Mouse (Mus musculus) limb, embryonic 12.5 days (tissue): ENCODE results near the gene Ltbp4. TPM values are rescaled to one million over a fixed set of nuclear protein-coding genes. Genes with fewer than 3 reads are reported as not detected.

ENCODE experiments used
- ATAC-seq: fragments of 200-750 bp; cut with Nextera tagmentation; 2 replicates; pipeline ENCODE4 v1.8.0; 2017; ENCODE audit warnings: low read depth, moderate TSS enrichment; ENCODE audit not compliant: insufficient number of reproducible peaks, insufficient read depth, low FRiP score, low TSS enrichment
- H3K27ac ChIP-seq: fragments of 300-500 bp; sonication (generic); 2 replicates; pipeline ENCODE4 v1.5.1; 2016; ENCODE audit warnings: mild to moderate bottlenecking, moderate library complexity
- H3K27me3 ChIP-seq: fragments of 300-500 bp; sonication (generic); 2 replicates; pipeline ENCODE4 v1.6.1; 2016; ENCODE audit warnings: mild to moderate bottlenecking, moderate library complexity
- H3K36me3 ChIP-seq: fragments of 300-500 bp; sonication (generic); 2 replicates; pipeline ENCODE4 v1.6.1; 2016; ENCODE audit warnings: mild to moderate bottlenecking, moderate library complexity
- H3K4me1 ChIP-seq: fragments of 300-500 bp; sonication (generic); replicated peaks from 2 replicates; pipeline ENCODE4 v1.6.1; 2016
- H3K4me2 ChIP-seq: fragments of 300-500 bp; sonication (generic); 2 replicates; pipeline ENCODE4 v1.6.1; 2016; ENCODE audit warnings: mild to moderate bottlenecking, moderate library complexity
- H3K4me3 ChIP-seq: fragments of 300-500 bp; sonication (generic); replicated peaks from 2 replicates; pipeline ENCODE4 v1.5.1; 2016; ENCODE audit warnings: mild to moderate bottlenecking
- H3K9ac ChIP-seq: fragments of 300-500 bp; sonication (generic); replicated peaks from 2 replicates; pipeline ENCODE4 v1.6.1; 2016; ENCODE audit warnings: mild to moderate bottlenecking, moderate library complexity
- H3K9me3 ChIP-seq: fragments of 300-500 bp; sonication (generic); 2 replicates; pipeline ENCODE4 v1.6.1; 2016; ENCODE audit warnings: mild to moderate bottlenecking, moderate library complexity
- WGBS: fragments of 180-500 bp; shearing (Covaris S2); methylation state at CpG from one replicate; pipeline ENCODE4 v1.1.7; 2016; 5-methylcytosine and 5-hydroxymethylcytosine counted together
- polyA plus RNA-seq: library from polyadenylated mRNA; unstranded; fragments of >200 nt; fragmentation: Nextera tagmentation; extraction: Ambion mirVana; gene quantifications from 2 replicates; pipeline ENCODE4 v1.2.1, GENCODE M21; 2016

Gene Ltbp4
- polyA plus RNA-seq, 1 experiment from 2014 or later: 15.8 TPM

GRCm38 (mm10) chr7:27333316-27333941 is 4.1 kb downstream of the Ltbp4 start:
- H3K4me2 ChIP-seq: peak overlapping the region; percentile 93
- H3K27me3 ChIP-seq: peaks cover 92% of the 10 kb centered on the region
- WGBS: 1% methylated on average over 38 of the region's 77 CpGs
- no peaks in the 10 kb centered on the region for H3K9me3 ChIP-seq
- no peak for ATAC-seq
- no peaks in the 10 kb centered on the region for H3K36me3 ChIP-seq
- peak overlapping the region; percentile 50 for H3K4me3 ChIP-seq
- no peak overlapping the region for H3K27ac ChIP-seq
- H3K4me1 ChIP-seq: peaks cover 66% of the 10 kb centered on the region
- H3K9ac ChIP-seq: peak overlapping the region; percentile 60

- Histone ChIP-seq H3K4me2 (peak overlapping the region; percentile 93), H3K36me3 (no peaks in the 10 kb centered on the region), H3K9ac (peak overlapping the region; percentile 60), H3K27me3 (peaks cover 92% of the 10 kb centered on the region), H3K4me1 (peaks cover 62% of the 10 kb centered on the region), H3K4me3 (peak overlapping the region; percentile 50), H3K9me3 (no peaks in the 10 kb centered on the region), H3K27ac (no peak overlapping the region)
- WGBS: 1% methylated on average over 33 of the region's 39 CpGs
- no peak for ATAC-seq
Measured at GRCm38 (mm10) chr7:27332353-27333199, 4.9 kb downstream of the Ltbp4 start.

- 0 out of 2 replicates have a peak overlapping the region, but pooled peaks have one; percentile 44 for H3K4me3 ChIP-seq
- H3K9ac ChIP-seq: no peak overlapping the region
- H3K36me3 ChIP-seq: no peaks in the 10 kb centered on the region
- H3K9me3 ChIP-seq: no peaks in the 10 kb centered on the region
- peak overlapping the region; percentile 93; the same call in 1 of the 2 replicates for H3K4me2 ChIP-seq
- peaks cover 56% of the 10 kb centered on the region for H3K4me1 ChIP-seq
- 7% methylated on average over 8 of the region's 8 CpGs for WGBS
- H3K27me3 ChIP-seq: peaks cover 92% of the 10 kb centered on the region
- no peak overlapping the region for H3K27ac ChIP-seq
- ATAC-seq: no peak
Measured at GRCm38 (mm10) chr7:27331854-27332253, 5.6 kb downstream of the Ltbp4 start.

DNA sequence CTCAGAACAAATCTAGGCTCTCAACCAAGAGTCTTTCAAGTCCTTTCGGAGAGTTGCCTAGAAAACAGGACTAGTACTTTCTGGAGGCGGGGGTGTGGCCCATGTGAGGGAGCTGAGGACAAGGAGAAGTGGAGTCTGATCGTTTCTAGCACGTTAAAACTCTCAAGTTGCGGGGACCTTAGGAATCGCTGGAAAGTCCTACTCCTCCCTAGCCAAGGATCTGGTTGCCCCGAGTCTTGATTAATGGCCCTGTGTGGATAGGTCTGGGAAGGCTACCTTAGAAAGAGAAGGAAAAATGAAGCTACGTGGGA is 6.0 kb downstream of the Ltbp4 start:
- Histone ChIP-seq H3K9ac (no peak overlapping the region), H3K27me3 (peaks cover 96% of the 10 kb centered on the region), H3K4me1 (peaks cover 56% of the 10 kb centered on the region), H3K36me3 (no peaks in the 10 kb centered on the region), H3K4me2 (peak overlapping the region; percentile 64), H3K4me3 (peak overlapping the region; percentile 44), H3K27ac (no peak overlapping the region), H3K9me3 (no peaks in the 10 kb centered on the region)
- ATAC-seq: no peak
- WGBS: 4% methylated on average over 8 of the region's 8 CpGs

DNA sequence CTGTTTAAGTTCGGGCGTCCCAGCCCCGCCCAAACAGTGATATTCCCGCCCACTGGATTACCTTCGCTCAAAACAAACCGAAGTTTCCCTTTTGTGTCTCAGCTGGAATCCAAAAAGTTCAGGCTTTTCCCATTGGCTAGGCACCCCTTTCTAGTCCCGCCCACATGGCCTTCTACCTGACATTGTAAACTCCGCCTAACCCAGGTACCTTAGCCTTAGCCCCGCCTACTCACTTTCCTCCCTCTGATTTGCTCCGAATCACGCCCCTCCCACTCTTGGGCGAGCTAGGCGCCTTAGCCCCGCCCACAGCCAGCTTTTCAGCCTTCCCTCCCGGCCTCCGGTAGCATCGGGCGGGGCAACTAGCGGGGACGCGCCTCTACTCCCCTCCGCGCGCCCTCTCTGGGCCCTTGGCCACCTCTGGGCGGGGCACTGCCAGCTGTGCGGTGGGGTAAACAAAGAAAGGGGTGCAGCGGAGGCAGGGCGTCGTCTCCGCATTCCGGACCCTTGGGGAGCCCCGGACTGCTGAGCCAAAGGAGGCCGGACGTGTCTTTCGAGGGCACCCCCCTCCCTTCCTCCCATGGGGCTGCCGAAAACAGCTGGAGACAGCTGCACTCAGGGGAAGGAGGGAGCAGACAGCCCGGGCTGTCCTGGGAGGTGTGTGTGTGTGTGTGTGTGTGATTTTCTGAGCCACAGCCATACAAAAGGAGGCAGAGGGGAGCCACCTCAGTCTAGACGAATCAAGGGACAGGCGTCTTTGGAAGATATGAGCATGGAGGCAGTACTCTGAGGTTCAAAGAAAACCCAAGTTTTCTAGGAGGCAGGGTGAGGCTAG is 6.6 kb downstream of the Ltbp4 start:
- peak overlapping the region; percentile 64 for H3K4me2 ChIP-seq
- no peaks in the 10 kb centered on the region for H3K36me3 ChIP-seq
- no peaks in the 10 kb centered on the region for H3K9me3 ChIP-seq
- no peak overlapping the region for H3K27ac ChIP-seq
- no peak for ATAC-seq
- H3K4me1 ChIP-seq: peaks cover 61% of the 10 kb centered on the region
- H3K9ac ChIP-seq: 0 out of 2 replicates have a peak overlapping the region, but pooled peaks have one; percentile 24
- H3K27me3 ChIP-seq: peaks cover 97% of the 10 kb centered on the region
- H3K4me3 ChIP-seq: peak overlapping the region; percentile 44
- WGBS: 1% methylated on average over 39 of the region's 39 CpGs

DNA sequence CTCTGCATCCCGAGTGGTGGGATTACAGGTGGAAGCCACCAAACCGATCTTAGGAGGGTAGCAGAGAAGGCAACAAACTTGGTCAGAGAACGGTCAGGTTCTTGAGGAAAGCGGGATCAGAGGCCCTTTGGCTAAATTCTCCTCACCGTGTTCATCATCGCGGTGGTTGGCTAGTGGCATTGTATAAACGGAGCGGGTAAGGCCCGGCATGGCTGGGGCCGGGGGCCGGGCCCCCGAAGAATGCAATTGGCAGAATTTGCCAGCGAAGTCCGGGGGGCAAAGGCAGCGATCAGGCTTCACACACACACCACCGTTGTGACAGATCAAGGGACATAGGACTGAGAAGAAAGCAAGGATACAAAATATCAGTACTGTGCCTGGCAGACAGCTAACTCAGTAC is 7.5 kb downstream of the Ltbp4 start:
- Histone ChIP-seq H3K9me3 (no peaks in the 10 kb centered on the region), H3K9ac (no peak overlapping the region), H3K27me3 (peaks cover 100% of the 10 kb centered on the region), H3K4me1 (peaks cover 61% of the 10 kb centered on the region), H3K4me3 (peak overlapping the region; percentile 44), H3K27ac (no peak overlapping the region), H3K36me3 (no peaks in the 10 kb centered on the region), H3K4me2 (peak overlapping the region; percentile 64; the same call in 1 of the 2 replicates)
- no peak for ATAC-seq
- WGBS: 25% methylated on average over 17 of the region's 17 CpGs

GRCm38 (mm10) chr7:27329326-27329947 is 8.1 kb downstream of the Ltbp4 start:
- no peak for ATAC-seq
- Histone ChIP-seq H3K4me2 (peak overlapping the region; percentile 53), H3K4me3 (peak overlapping the region; percentile 44), H3K9ac (no peak overlapping the region; the same call in 1 of the 2 replicates), H3K27ac (no peak overlapping the region), H3K4me1 (peaks cover 57% of the 10 kb centered on the region), H3K9me3 (no peaks in the 10 kb centered on the region), H3K36me3 (no peaks in the 10 kb centered on the region), H3K27me3 (peaks cover 100% of the 10 kb centered on the region)
- 3% methylated on average over 45 of the region's 45 CpGs for WGBS

DNA sequence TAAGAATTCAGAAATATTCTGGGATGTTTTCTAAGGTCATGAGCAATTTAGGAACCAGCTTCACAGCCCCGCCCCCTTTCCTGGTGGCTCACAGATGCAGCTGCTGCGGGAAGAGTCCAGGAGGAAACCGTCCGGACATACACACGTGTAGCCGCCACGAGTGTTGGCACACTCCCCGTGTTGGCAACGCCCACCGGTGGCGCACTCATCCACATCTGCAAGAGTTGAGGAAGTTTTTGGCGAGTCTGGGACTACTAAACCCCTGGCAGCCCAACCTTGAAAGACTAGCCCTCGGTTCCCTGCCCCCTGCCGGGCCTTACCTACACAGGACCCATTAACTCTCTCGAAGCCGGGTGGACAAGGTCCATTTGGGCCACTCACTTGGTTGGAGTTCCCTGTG is 8.8 kb downstream of the Ltbp4 start:
- no peak overlapping the region for H3K9ac ChIP-seq
- H3K36me3 ChIP-seq: no peaks in the 10 kb centered on the region
- peaks cover 49% of the 10 kb centered on the region for H3K4me1 ChIP-seq
- H3K9me3 ChIP-seq: no peaks in the 10 kb centered on the region
- H3K27ac ChIP-seq: no peak overlapping the region
- WGBS: 29% methylated on average over 16 of the region's 16 CpGs
- H3K4me3 ChIP-seq: no peak overlapping the region
- peaks cover 99% of the 10 kb centered on the region for H3K27me3 ChIP-seq
- no peak for ATAC-seq
- no peak overlapping the region; the same call in 1 of the 2 replicates for H3K4me2 ChIP-seq

DNA sequence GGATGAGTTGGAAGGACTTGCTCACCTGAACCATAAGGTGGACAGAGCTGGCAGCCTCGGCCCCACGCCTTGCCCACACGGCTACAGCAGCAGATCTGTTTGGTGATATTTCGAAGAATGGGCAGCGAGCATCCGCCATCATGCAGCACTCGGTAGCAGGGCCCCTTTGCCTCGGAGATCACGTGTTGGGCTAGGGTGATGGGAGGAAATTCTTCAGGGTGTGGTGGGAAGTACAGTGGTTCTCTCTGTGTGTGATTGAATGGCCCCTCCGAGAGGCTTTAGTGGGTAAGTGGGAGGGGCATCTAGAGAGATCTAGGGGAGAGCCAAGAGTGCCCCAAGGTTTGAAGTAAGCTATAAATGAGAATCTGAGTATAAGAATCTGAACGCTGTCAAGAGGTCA is 9.3 kb downstream of the Ltbp4 start:
- no peak overlapping the region for H3K9ac ChIP-seq
- peaks cover 95% of the 10 kb centered on the region for H3K27me3 ChIP-seq
- H3K36me3 ChIP-seq: no peaks in the 10 kb centered on the region
- 83% methylated on average over 11 of the region's 11 CpGs for WGBS
- ATAC-seq: no peak
- no peak overlapping the region for H3K27ac ChIP-seq
- H3K4me2 ChIP-seq: no peak overlapping the region
- peaks cover 45% of the 10 kb centered on the region for H3K4me1 ChIP-seq
- H3K4me3 ChIP-seq: no peak overlapping the region
- H3K9me3 ChIP-seq: no peaks in the 10 kb centered on the region

- Histone ChIP-seq H3K4me1 (peaks cover 38% of the 10 kb centered on the region), H3K36me3 (no peaks in the 10 kb centered on the region), H3K27me3 (peaks cover 95% of the 10 kb centered on the region), H3K9ac (no peak overlapping the region), H3K4me2 (no peak overlapping the region), H3K4me3 (no peak overlapping the region), H3K9me3 (no peaks in the 10 kb centered on the region), H3K27ac (no peak overlapping the region)
- 86% methylated on average over 8 of the region's 8 CpGs for WGBS
- ATAC-seq: no peak
Measured at GRCm38 (mm10) chr7:27327500-27327899, 10.0 kb downstream of the Ltbp4 start.
